Comparison of ENCODE assay signal across 9 mouse cellular contexts in genomic region chr12:79936698-79937097, GRCm38 (mm10).
DNase-seq lines count a peak whose midpoint lies in the region; ATAC-seq and TF ChIP-seq lines count a peak whose summit lies in the region.
"Had no signal": no experiment of that assay in that cellular context is flagged by ENCODE, and none has a peak within 500 bp of the region (broad histone marks: within the 10 kb centered on the region; RNA-seq: fewer than 3 reads in every experiment).

No protein-coding gene starts in this region.

- intact Hi-C loops in gastrocnemius, postnatal 14 days (cut with DNase I; ENCODE audit: low total_unique reads), result no loop called here

- peak; percentile 48; the same call in 1 of the 2 replicates for ATAC-seq in forebrain, postnatal 0 days
- ATAC-seq in intestine, embryonic 15.5 days, result peak; percentile 95
- no peak for ATAC-seq in midbrain, postnatal 0 days (ENCODE audit: low FRiP score)

- WGBS in forebrain, postnatal 0 days, result 42% methylated on average over 5 of the region's 5 CpGs
- 15% methylated on average over 5 of the region's 5 CpGs for WGBS in intestine, embryonic 15.5 days
- 63% methylated on average over 5 of the region's 5 CpGs for WGBS in midbrain, postnatal 0 days

- TF ChIP-seq CTCF in forebrain, postnatal 0 days (IDR thresholded peaks at IDR 0.05; ENCODE audit: low read depth), result no peak
- no peak for TF ChIP-seq CTCF in midbrain, postnatal 0 days (IDR thresholded peaks at IDR 0.05)

- DNase-seq in gastrocnemius, adult 18-20 months (ENCODE audit: low spot score), result peak; percentile 58
- no peak for DNase-seq in gastrocnemius, postnatal 14 days
- DNase-seq in forebrain, postnatal 0 days, result no peak
- no peak for DNase-seq in midbrain, postnatal 0 days (ENCODE audit: low spot score)
- no peak for DNase-seq in cerebellum, postnatal 14 days
- DNase-seq in frontal cortex, postnatal 25 days (ENCODE audit: low spot score in 2 of 2), result no peak
- DNase-seq in spleen, adult 18-20 months, result no peak

- no peaks in the 10 kb centered on the region for H3K27me3 ChIP-seq in forebrain, postnatal 0 days (ENCODE audit: insufficient read depth, low read length)
- no peaks in the 10 kb centered on the region for H3K27me3 ChIP-seq in intestine, embryonic 15.5 days (replicated peaks)
- H3K27me3 ChIP-seq in midbrain, postnatal 0 days (ENCODE audit: insufficient read depth, low read length), result no peaks in the 10 kb centered on the region

- no peak overlapping the region for H3K4me2 ChIP-seq in forebrain, postnatal 0 days (ENCODE audit: low read depth)
- H3K4me2 ChIP-seq in intestine, embryonic 15.5 days (replicated peaks), result peak overlapping the region; percentile 9; the same call in 1 of the 2 replicates
- H3K4me2 ChIP-seq in midbrain, postnatal 0 days (ENCODE audit: low read depth, low read length, poor library complexity, severe bottlenecking), result no peak overlapping the region

- no peaks in the 10 kb centered on the region for H3K9me3 ChIP-seq in forebrain, postnatal 0 days (ENCODE audit: low read length)
- no peaks in the 10 kb centered on the region for H3K9me3 ChIP-seq in intestine, embryonic 15.5 days
- H3K9me3 ChIP-seq in midbrain, postnatal 0 days (ENCODE audit: low read length), result no peaks in the 10 kb centered on the region

- no peaks in the 10 kb centered on the region for H3K36me3 ChIP-seq in forebrain, postnatal 0 days (ENCODE audit: insufficient read depth)
- no peaks in the 10 kb centered on the region for H3K36me3 ChIP-seq in intestine, embryonic 15.5 days
- H3K36me3 ChIP-seq in midbrain, postnatal 0 days (ENCODE audit: insufficient read depth, low read length), result no peaks in the 10 kb centered on the region

- no peaks in the 10 kb centered on the region for H3K4me1 ChIP-seq in forebrain, postnatal 0 days (ENCODE audit: insufficient read depth)
- peaks cover 24% of the 10 kb centered on the region for H3K4me1 ChIP-seq in intestine, embryonic 15.5 days (replicated peaks)
- H3K4me1 ChIP-seq in midbrain, postnatal 0 days (ENCODE audit: insufficient read depth, low read length), result no peaks in the 10 kb centered on the region
- H3K4me1 ChIP-seq: megakaryocyte, embryonic 14.5 days had no signal

- H3K27ac ChIP-seq in forebrain, postnatal 0 days (ENCODE audit: low read depth, low read length), result peak overlapping the region; percentile 59; the same call in 1 of the 2 replicates
- H3K27ac ChIP-seq in intestine, embryonic 15.5 days, result peak overlapping the region; percentile 82
- peak overlapping the region; percentile 4; the same call in 1 of the 2 replicates for H3K27ac ChIP-seq in midbrain, postnatal 0 days (ENCODE audit: low read depth, low read length)

- H3K4me3 ChIP-seq in forebrain, postnatal 0 days (ENCODE audit: low read depth, low read length), result no peak overlapping the region
- H3K4me3 ChIP-seq in intestine, embryonic 15.5 days (replicated peaks), result no peak overlapping the region
- H3K4me3 ChIP-seq in midbrain, postnatal 0 days (ENCODE audit: low read depth, low read length), result no peak overlapping the region
- H3K4me3 ChIP-seq: megakaryocyte, embryonic 14.5 days had no signal

- no peak overlapping the region for H3K9ac ChIP-seq in forebrain, postnatal 0 days
- no peak overlapping the region for H3K9ac ChIP-seq in intestine, embryonic 15.5 days
- no peak overlapping the region for H3K9ac ChIP-seq in midbrain, postnatal 0 days (replicated peaks; ENCODE audit: low read length, poor library complexity, severe bottlenecking)

Comparison
In these comparisons a context has a peak if more than half of its experiments do, and no peak if none do; other contexts are left out.
1. H3K27ac ChIP-seq: peak in every context shown above with its lines; median percentile 82 in intestine, embryonic 15.5 days; 59 in forebrain, postnatal 0 days; 4 in midbrain, postnatal 0 days.